Mouse (Mus musculus): ENCODE results near the gene Ccdc107.

The Ccdc107 gene

GRCm38 (mm10) chr4:43492821-43493185 is at the start of gene Ccdc107:
Gene Ccdc107 (plus strand): TSS chr4:43492900.
- peak; percentile 94 to 95 for DNase-seq

GRCm38 (mm10) chr4:43443511-43443910 is 49.2 kb upstream of the Ccdc107 start:
- peak; percentile 49 to 59 for DNase-seq

- no peak for DNase-seq
These were observed 45.4 kb upstream of the Ccdc107 start for GRCm38 (mm10) chr4:43447251-43447650.

GRCm38 (mm10) chr4:43448554-43448953 is 44.1 kb upstream of the Ccdc107 start:
- peak; percentile 56 to 74 for DNase-seq

- DNase-seq = peak in 1 of 2 experiments; percentile 4
These were observed 40.4 kb upstream of the Ccdc107 start for GRCm38 (mm10) chr4:43452315-43452714.

GRCm38 (mm10) chr4:43453413-43453812 is 39.3 kb upstream of the Ccdc107 start:
- DNase-seq = peak in 1 of 2 experiments; percentile 9

- peak in 1 of 2 experiments; percentile 28 for DNase-seq
These were observed 38.5 kb upstream of the Ccdc107 start, which contains the start of gene Cd72 for GRCm38 (mm10) chr4:43454041-43454836. Gene Cd72 (minus strand): TSS chr4:43454628.

- DNase-seq = no peak
These were observed 36.2 kb upstream of the Ccdc107 start for GRCm38 (mm10) chr4:43456470-43456869.

- DNase-seq = no peak
These were observed 35.6 kb upstream of the Ccdc107 start for GRCm38 (mm10) chr4:43457124-43457523.

GRCm38 (mm10) chr4:43463102-43463501 is 29.6 kb upstream of the Ccdc107 start:
- DNase-seq = no peak

- no peak for DNase-seq
These were observed 26.8 kb upstream of the Ccdc107 start for GRCm38 (mm10) chr4:43465935-43466334.

GRCm38 (mm10) chr4:43466872-43467271 is 25.8 kb upstream of the Ccdc107 start:
- no peak for DNase-seq

- no peak for DNase-seq
These were observed 22.4 kb upstream of the Ccdc107 start for GRCm38 (mm10) chr4:43470301-43470700.

GRCm38 (mm10) chr4:43473636-43474035 is 19.1 kb upstream of the Ccdc107 start:
- DNase-seq = no peak

GRCm38 (mm10) chr4:43476604-43477003 is 16.1 kb upstream of the Ccdc107 start:
- DNase-seq = no peak

- peak; percentile 85 to 91 for DNase-seq
These were observed 14.7 kb upstream of the Ccdc107 start for GRCm38 (mm10) chr4:43477857-43478533.

- no peak for DNase-seq
These were observed 14.2 kb upstream of the Ccdc107 start for GRCm38 (mm10) chr4:43478534-43478858.

- DNase-seq = peak; percentile 46 to 75
These were observed 13.5 kb upstream of the Ccdc107 start for GRCm38 (mm10) chr4:43478906-43479832.

GRCm38 (mm10) chr4:43480985-43481384 is 11.7 kb upstream of the Ccdc107 start:
- DNase-seq = no peak

- no peak for DNase-seq
These were observed 10.7 kb upstream of the Ccdc107 start for GRCm38 (mm10) chr4:43481894-43482456.

GRCm38 (mm10) chr4:43482591-43482990 is 10.1 kb upstream of the Ccdc107 start:
- peak; percentile 64 to 67 for DNase-seq

GRCm38 (mm10) chr4:43483535-43484091 is 9.1 kb upstream of the Ccdc107 start, which contains the start of gene Sit1:
Gene Sit1 (minus strand): TSS chr4:43483734.
- no peak for DNase-seq

Measured in cerebellum, postnatal 25 days (tissue).